In the genomic region with DNA sequence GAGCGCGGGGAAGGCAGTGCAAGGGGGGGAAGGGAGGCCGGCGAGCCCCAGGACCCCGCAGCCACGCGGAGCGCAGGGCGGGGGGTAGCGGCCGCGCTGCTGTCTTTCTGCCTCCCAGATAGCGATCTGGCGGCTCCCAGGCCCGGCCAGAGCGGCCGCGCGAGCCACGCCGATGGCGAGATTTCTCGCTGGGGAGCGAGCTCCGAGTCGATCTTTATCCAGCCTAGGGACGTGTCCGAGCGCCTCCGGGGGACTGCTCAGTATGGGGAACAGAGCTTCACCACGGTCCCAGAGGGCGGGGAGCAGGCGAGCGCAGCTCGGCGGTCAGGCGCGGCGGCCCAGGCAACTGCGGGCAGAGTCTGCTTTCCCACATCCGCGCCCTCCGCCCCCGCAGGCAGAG, we compare ENCODE assay signal across 8 mouse cellular contexts. TPM values are rescaled to one million over a fixed set of nuclear protein-coding genes. Genes with fewer than 3 reads are reported as not detected.
DNase-seq lines count a peak whose midpoint lies in the region; ATAC-seq and TF ChIP-seq lines count a peak whose summit lies in the region.
"Had no signal": no experiment of that assay in that cellular context is flagged by ENCODE, and none has a peak within 500 bp of the region (broad histone marks: within the 10 kb centered on the region; RNA-seq: fewer than 3 reads in every experiment).

No protein-coding gene starts in this region.

- H3K27me3 ChIP-seq in midbrain, postnatal 0 days (ENCODE audit: insufficient read depth, low read length) = no peaks in the 10 kb centered on the region; the same call in 1 of the 2 replicates

- no peaks in the 10 kb centered on the region for H3K4me1 ChIP-seq in midbrain, postnatal 0 days (ENCODE audit: insufficient read depth, low read length)

- H3K9me3 ChIP-seq in midbrain, postnatal 0 days (ENCODE audit: low read length) = no peaks in the 10 kb centered on the region

- peak overlapping the region; percentile 79 for H3K4me2 ChIP-seq in midbrain, postnatal 0 days (ENCODE audit: low read depth, low read length, poor library complexity, severe bottlenecking)

- H3K36me3 ChIP-seq in midbrain, postnatal 0 days (ENCODE audit: insufficient read depth, low read length) = no peaks in the 10 kb centered on the region

- DNase-seq in urinary bladder, adult 18-20 months (ENCODE audit: low spot score in 2 of 2) = peak; percentile 37 to 41
- DNase-seq in urinary bladder, postnatal 25 days (ENCODE audit: low spot score) = no peak
- DNase-seq in cerebellum, postnatal 10 days = peak; percentile 62 to 67
- DNase-seq in left cerebral cortex, postnatal 25 days (ENCODE audit: low spot score in 2 of 2) = peak; percentile 27 to 49
- DNase-seq in midbrain, postnatal 0 days (ENCODE audit: low spot score) = peak; percentile 56

- peak; percentile 35 for ATAC-seq in frontal cortex, adult (ENCODE audit: low TSS enrichment)
- ATAC-seq in midbrain, postnatal 0 days (ENCODE audit: low FRiP score) = peak; percentile 76
- ATAC-seq in erythroid progenitor cell, adult 5-6 weeks (replicated peaks; ENCODE audit: low FRiP score, poor library complexity, severe bottlenecking) = no peak

- WGBS in midbrain, postnatal 0 days = 2% methylated on average over 30 of the region's 44 CpGs

- H3K9ac ChIP-seq in midbrain, postnatal 0 days (replicated peaks; ENCODE audit: low read length, poor library complexity, severe bottlenecking) = peak overlapping the region; percentile 86

- H3K4me3 ChIP-seq in midbrain, postnatal 0 days (ENCODE audit: low read depth, low read length) = peak overlapping the region; percentile 62
- H3K4me3 ChIP-seq: myocyte had no signal

- no peak for TF ChIP-seq CTCF in midbrain, postnatal 0 days (IDR thresholded peaks at IDR 0.05)

- intact Hi-C loops in left cerebral cortex, postnatal 25 days (cut with DNase I) = loop anchor here (5.0 kb wide), 1 partner anchor 85 kb away; the partner anchor contains the start of gene R3hcc1l

- peak overlapping the region; percentile 79 for H3K27ac ChIP-seq in midbrain, postnatal 0 days (ENCODE audit: low read depth, low read length)

RNA-seq across cellular contexts. Expression of gene Crtac1, which starts 0.6 kb away (rescaled TPM):
- total RNA-seq in left cerebral cortex, postnatal 25 days (2021) = 10 to 100 TPM; 59.1 to 72.7 TPM
- 21.1 and 22.0 TPM in 2 replicates for total RNA-seq in midbrain, postnatal 0 days (2014; rRNA removed)
- polyA plus RNA-seq in midbrain, postnatal 0 days (2015; fragmentation: Nextera tagmentation; extraction: Ambion mirVana) = 40.7 and 41.6 TPM in 2 replicates
- total RNA-seq in erythroid progenitor cell, adult 5-6 weeks (2015; ENCODE audit: low replicate concordance) = not detected in 2 replicates
- not detected in 2 replicates for total RNA-seq in erythroid progenitor cell, adult 5-6 weeks (2017; ENCODE audit: low replicate concordance)
- polyA plus RNA-seq: myocyte had no signal

Comparison
In these comparisons a context has a peak if more than half of its experiments do, and no peak if none do; other contexts are left out.
1. RNA of gene Crtac1, which starts 0.6 kb away (total RNA-seq): 59.1 to 72.7 TPM in left cerebral cortex, postnatal 25 days and 21.1 to 22.0 TPM in midbrain, postnatal 0 days; not detected in erythroid progenitor cell, adult 5-6 weeks; every median in the first group is over 10 times any median in the second.